Mouse (Mus musculus): ENCODE data around the gene Oca2. TPM values are rescaled to one million over a fixed set of nuclear protein-coding genes. Genes with fewer than 3 reads are reported as not detected.

The Oca2 gene
- 0.15 TPM for polyA plus RNA-seq (2017; shearing (Covaris generic))

DNA sequence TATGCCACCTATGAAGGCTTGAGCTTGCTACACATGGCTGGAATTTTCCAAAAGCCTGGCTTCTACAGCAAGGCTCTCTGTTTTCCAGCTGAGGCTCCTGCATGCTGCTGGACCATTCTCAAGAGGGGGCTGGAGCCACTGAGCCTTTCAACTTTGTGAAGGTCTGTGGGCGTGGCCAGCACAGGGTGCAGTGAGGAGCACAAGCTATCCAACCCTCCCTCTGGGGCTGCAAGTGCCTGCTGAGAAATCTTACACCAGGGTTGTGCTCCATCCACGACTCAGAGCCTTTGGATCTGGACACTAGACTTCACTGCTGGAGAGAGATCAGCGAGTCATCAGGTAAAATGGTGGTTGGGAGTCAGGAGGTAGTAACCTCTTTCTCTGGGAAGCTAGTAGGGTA, at the start of gene Oca2:
Gene Oca2, plus strand, starts transcription at position 218 of the 400 bp plus-strand sequence.

Other genes starting within 250 kb of the Oca2 start
- 0.99 TPM for gene Nipa1, start 219.8 kb upstream of the Oca2 start, polyA plus RNA-seq (2017; shearing (Covaris generic))
- gene Herc2, start 189.6 kb upstream of the Oca2 start, polyA plus RNA-seq (2017; shearing (Covaris generic)) = 34.8 TPM